Mouse (Mus musculus) erythroblast, embryonic 14.5 days (primary cell): ENCODE measurements at regions not wholly inside any gene's neighbourhood (a gene's known extent, or its start where the extent isn't known, plus 50 kb on each side); places are given as distances from the start of the nearest gene placed in this dataset.

Experiments
- GATA1 ChIP-seq: IDR thresholded peaks from 2 replicates; pipeline ENCODE4 v1.6.1; 2012; ENCODE audit warnings: low read length, inconsistent platforms, mixed read lengths
- TAL1 ChIP-seq: IDR thresholded peaks from 3 replicates; pipeline ENCODE4 v1.6.1; 2012; ENCODE audit warnings: low read length, inconsistent platforms, mixed read lengths

DNA sequence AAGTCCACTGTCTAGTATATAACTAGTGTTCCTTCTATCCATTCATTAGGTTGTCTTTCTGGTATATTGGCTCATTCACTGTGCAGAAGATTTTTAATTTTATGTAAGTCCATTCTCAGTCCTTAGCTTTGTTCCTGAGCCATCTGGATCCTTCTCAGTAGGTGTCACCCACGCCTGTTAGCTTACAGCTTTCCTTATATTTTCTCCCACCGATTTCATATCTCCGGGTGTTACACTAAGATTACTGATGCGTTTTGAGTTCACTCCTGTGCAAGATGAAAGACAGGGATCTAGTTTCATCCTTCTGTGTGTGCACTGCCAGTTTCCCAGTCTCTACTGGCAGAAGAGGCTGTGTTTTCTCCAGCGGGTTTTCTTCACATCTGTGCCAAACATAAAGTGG lies 122.3 kb downstream of the Cbln4 start:
- TF ChIP-seq GATA1 (no peak), TAL1 (no peak)
